Mouse (Mus musculus) ES-Bruce4 (cell line): ENCODE data around the gene Sh2d2a. TPM values are rescaled to one million over a fixed set of nuclear protein-coding genes. Genes with fewer than 3 reads are reported as not detected.
A peak's percentile ranks its signal among the peaks of the same experiment; 100 is the strongest.

ENCODE experiments used
- H3K27ac ChIP-seq: 2 replicates; pipeline ENCODE4 v1.5.1; 2012; ENCODE audit warnings: low read length, inconsistent platforms; ENCODE audit not compliant: insufficient read depth
- H3K27me3 ChIP-seq: 2 replicates; pipeline ENCODE4 v1.6.1; 2012; ENCODE audit warnings: mild to moderate bottlenecking, low read length, inconsistent platforms; ENCODE audit not compliant: control insufficient read depth, poor library complexity, insufficient read depth, severe bottlenecking
- H3K36me3 ChIP-seq: 2 replicates; pipeline ENCODE4 v1.6.1; 2012; ENCODE audit warnings: inconsistent platforms, mild to moderate bottlenecking, low read length, moderate library complexity; ENCODE audit not compliant: control insufficient read depth, poor library complexity, insufficient read depth, severe bottlenecking
- H3K4me1 ChIP-seq: one replicate; pipeline ENCODE4 v1.8.1; 2011; ENCODE audit warnings: low read length; ENCODE audit not compliant: control insufficient read depth, insufficient read depth
- H3K4me3 ChIP-seq: 2 replicates; pipeline ENCODE4 v1.5.1; 2011; ENCODE audit warnings: low read depth, mild to moderate bottlenecking, low read length
- H3K9ac ChIP-seq: 2 replicates; pipeline ENCODE4 v1.6.1; 2012; ENCODE audit warnings: low read depth, mild to moderate bottlenecking, inconsistent platforms; ENCODE audit not compliant: poor library complexity, severe bottlenecking
- H3K9me3 ChIP-seq: replicated peaks from 2 replicates; pipeline ENCODE4 v1.6.1; 2012; ENCODE audit warnings: mild to moderate bottlenecking, low read length, inconsistent platforms; ENCODE audit not compliant: control insufficient read depth, poor library complexity, insufficient read depth, severe bottlenecking
- CTCF ChIP-seq: IDR thresholded peaks from one replicate; pipeline ENCODE4 v1.8.1; 2011; ENCODE audit warnings: low read depth, low read length
- EP300 ChIP-seq: IDR thresholded peaks from 2 replicates; pipeline ENCODE4 v1.6.1; 2011; ENCODE audit warnings: low read depth, low read length; ENCODE audit not compliant: insufficient read depth
- POLR2A ChIP-seq: IDR thresholded peaks from one replicate; pipeline ENCODE4 v1.8.1; 2011; ENCODE audit warnings: low read length; ENCODE audit not compliant: insufficient read depth
- polyA plus RNA-seq: library from polyadenylated mRNA; stranded (reverse); fragments of >200 nt; gene quantifications from 2 replicates; pipeline ENCODE4 v1.2.4, GENCODE M21; 2011; ENCODE audit warnings: low read depth; ENCODE audit not compliant: missing spikeins, insufficient read depth, insufficient read length

The Sh2d2a gene
- polyA plus RNA-seq, 1 experiment, result 0.18 TPM

DNA sequence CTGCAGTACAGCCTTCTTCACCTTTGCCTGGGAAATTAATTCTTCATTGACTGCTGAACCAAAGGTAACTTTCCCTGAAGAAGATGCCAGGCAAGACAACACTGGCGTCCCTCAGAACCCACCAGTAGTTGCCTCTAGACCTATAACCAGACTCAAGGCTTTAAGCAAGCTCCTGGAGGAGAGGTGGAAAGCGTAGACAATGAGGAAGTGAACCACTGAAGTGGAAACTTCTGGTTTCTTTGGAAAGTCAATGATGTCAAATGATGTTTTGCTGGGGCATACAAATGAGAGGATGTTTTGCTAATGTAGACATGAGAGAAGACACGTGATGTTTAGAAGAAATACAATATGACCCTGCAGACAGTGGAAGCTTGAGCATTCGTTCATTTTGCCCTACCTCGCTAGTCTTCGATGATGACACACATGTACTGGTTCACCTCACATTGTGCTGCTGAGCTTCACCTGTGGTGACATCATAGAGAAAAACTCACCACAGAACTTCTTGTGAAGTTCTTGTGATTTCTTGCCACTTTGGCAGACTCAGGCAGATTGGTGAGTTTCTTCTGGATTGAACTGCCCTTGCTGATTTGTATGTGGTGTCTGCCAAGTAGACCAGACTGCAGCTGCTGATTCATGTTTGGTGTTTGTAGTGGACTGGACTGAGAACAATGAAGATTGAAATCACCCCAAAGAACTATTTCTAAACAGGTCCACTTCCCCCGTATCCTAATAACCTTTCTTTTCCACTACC, 14.3 kb upstream of the Sh2d2a start:
- Histone ChIP-seq H3K4me3 (no peak overlapping the region), H3K36me3 (no peaks in the 10 kb centered on the region), H3K4me1 (no peaks in the 10 kb centered on the region), H3K27me3 (no peaks in the 10 kb centered on the region), H3K9me3 (no peaks in the 10 kb centered on the region), H3K27ac (no peak overlapping the region), H3K9ac (no peak overlapping the region)
- TF ChIP-seq CTCF (no peak), POLR2A (no peak), EP300 (no peak)

DNA sequence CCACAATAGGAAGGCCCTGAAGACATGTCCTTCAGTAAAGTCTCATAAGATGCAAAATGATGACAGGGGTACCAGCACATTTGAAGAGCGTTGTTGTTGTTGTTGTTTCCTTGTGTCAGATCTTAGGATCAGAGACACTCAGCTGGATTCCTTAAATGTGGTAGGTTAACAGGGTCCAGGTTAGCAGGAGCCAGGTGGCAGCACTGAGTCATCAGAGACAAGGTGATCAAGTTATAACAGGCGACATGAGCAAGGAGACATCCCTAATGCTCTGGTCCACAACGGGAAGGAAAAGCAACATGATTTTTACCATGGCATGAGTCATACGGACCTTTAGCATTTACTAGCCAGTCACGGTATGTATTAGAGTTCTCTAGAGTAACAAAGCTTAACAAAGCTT, 13.1 kb upstream of the Sh2d2a start:
- Histone ChIP-seq H3K4me3 (no peak overlapping the region), H3K36me3 (no peaks in the 10 kb centered on the region), H3K9ac (no peak overlapping the region), H3K4me1 (no peaks in the 10 kb centered on the region), H3K27ac (no peak overlapping the region), H3K9me3 (no peaks in the 10 kb centered on the region), H3K27me3 (no peaks in the 10 kb centered on the region)
- TF ChIP-seq CTCF (no peak), EP300 (no peak), POLR2A (no peak)

DNA sequence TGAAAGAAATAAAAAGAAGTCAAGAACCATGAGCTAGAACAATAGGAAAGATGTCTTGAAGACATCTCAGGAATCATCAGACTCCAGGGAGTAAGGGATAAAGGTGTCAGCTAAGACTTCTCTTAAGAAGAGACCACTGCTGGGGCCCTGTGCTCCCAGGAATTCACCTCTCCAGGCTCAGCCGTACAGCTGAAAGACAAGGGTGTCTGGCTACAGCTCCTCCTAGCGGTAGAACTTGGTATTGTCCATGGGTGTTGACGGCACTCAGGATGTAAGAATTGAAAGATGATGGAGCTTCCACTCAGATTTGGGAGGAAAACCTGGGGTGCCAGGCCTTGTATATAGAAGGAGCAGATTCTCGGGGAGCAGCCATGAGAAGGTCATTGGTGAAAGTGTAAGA, 7.9 kb upstream of the Sh2d2a start:
- H3K9ac ChIP-seq, result no peak overlapping the region
- no peaks in the 10 kb centered on the region for H3K36me3 ChIP-seq
- no peak overlapping the region for H3K27ac ChIP-seq
- no peaks in the 10 kb centered on the region for H3K9me3 ChIP-seq
- H3K4me1 ChIP-seq, result no peaks in the 10 kb centered on the region
- TF ChIP-seq POLR2A, result no peak
- TF ChIP-seq CTCF, result peak; percentile 87
- H3K4me3 ChIP-seq, result no peak overlapping the region
- H3K27me3 ChIP-seq, result no peaks in the 10 kb centered on the region; the same call in 1 of the 2 replicates

DNA sequence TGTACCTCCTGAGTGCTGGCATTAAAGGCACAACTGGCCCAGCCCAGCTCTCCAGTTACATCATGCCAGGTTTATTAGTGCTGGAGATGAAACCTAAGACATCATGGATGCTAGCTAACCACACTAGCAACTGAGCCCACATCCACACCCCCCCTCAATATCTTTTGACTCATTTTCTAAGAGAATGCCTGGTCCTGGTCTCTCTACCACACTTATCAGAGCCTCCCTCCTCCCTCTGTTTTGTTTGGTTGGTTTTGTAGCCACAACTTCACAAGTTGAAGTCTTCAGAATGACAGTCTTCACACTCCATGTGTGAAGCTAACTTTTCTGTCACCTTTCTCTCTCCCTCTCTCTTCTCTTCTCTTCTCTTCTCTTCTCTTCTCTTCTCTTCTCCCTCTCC, 5.7 kb upstream of the Sh2d2a start:
- Histone ChIP-seq H3K4me3 (no peak overlapping the region), H3K27ac (no peak overlapping the region), H3K36me3 (no peaks in the 10 kb centered on the region), H3K27me3 (no peaks in the 10 kb centered on the region; the same call in 1 of the 2 replicates), H3K9me3 (no peaks in the 10 kb centered on the region), H3K9ac (no peak overlapping the region), H3K4me1 (no peaks in the 10 kb centered on the region)
- TF ChIP-seq CTCF, result no peak
- no peak for TF ChIP-seq EP300
- TF ChIP-seq POLR2A, result no peak

DNA sequence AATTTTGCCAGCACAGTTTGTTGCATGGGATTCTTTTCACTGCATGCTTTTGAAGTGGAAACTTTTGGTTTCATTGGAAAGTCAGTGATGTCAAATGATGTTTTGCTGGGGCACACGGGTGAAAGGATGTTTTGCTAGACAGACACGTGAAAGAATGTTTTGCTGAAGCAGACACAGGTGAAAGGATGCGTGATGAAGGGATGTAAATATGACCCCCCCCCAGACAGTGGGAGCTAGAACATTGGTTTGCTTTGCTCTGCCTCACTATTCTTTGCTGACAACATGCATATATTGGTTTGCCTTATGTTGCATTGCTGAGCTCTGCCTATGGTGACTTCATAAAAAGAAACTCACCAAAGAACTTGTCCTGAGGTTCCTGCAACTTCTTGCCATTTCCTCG, 1.6 kb upstream of the Sh2d2a start:
- H3K4me3 ChIP-seq, result no peak overlapping the region
- H3K27me3 ChIP-seq, result no peaks in the 10 kb centered on the region; the same call in 1 of the 2 replicates
- H3K9me3 ChIP-seq, result no peaks in the 10 kb centered on the region
- no peak overlapping the region for H3K9ac ChIP-seq
- no peak for TF ChIP-seq POLR2A
- no peak for TF ChIP-seq EP300
- no peak for TF ChIP-seq CTCF
- H3K36me3 ChIP-seq, result no peaks in the 10 kb centered on the region
- H3K27ac ChIP-seq, result no peak overlapping the region
- H3K4me1 ChIP-seq, result no peaks in the 10 kb centered on the region

DNA sequence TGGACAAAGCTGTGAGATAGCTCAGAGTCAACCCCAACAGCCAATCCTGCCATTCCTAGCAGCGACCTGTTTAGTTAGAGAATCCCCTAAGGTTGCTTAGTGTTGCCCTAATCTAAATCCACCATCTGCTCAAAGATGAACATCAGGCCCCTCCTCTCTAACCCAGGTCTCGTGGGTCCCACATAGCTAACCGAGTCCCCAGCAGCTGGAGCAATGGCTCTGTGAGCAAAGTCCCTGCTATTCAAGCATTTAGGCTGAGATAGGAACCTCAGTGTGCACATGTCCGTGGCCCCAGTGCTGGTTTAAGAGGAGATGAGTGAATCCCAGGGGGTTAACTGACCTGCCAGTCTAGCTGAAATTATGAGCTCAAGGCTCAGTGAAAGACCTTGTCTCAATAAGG, 369 bp upstream of the Sh2d2a start:
- Histone ChIP-seq H3K4me3 (no peak overlapping the region), H3K9me3 (no peaks in the 10 kb centered on the region), H3K9ac (no peak overlapping the region), H3K4me1 (no peaks in the 10 kb centered on the region), H3K36me3 (no peaks in the 10 kb centered on the region), H3K27me3 (no peaks in the 10 kb centered on the region), H3K27ac (no peak overlapping the region)
- TF ChIP-seq EP300 (no peak), CTCF (no peak), POLR2A (no peak)
